Mouse (Mus musculus) lung, embryonic 14.5 days (tissue): ENCODE measurements around the gene D930020B18Rik. TPM values are rescaled to one million over a fixed set of nuclear protein-coding genes. Genes with fewer than 3 reads are reported as not detected.

ENCODE experiments used
- ATAC-seq: fragments of 200-750 bp; cut with Nextera tagmentation; 2 replicates; pipeline ENCODE4 v1.8.0; 2017; ENCODE audit warnings: mild to moderate bottlenecking, moderate TSS enrichment, moderate library complexity; ENCODE audit not compliant: insufficient read depth
- DNase-seq: peaks from one replicate; pipeline ENCODE4 v3.0.0-alpha.2; 2015
- H3K27ac ChIP-seq: fragments of 300-500 bp; sonication (generic); 2 replicates; pipeline ENCODE4 v1.5.1; 2014; ENCODE audit warnings: low read depth, mild to moderate bottlenecking, moderate library complexity
- H3K27me3 ChIP-seq: fragments of 300-500 bp; sonication (generic); 2 replicates; pipeline ENCODE4 v1.6.1; 2014; ENCODE audit warnings: low read length, control low read depth; ENCODE audit not compliant: insufficient read depth
- H3K36me3 ChIP-seq: fragments of 300-500 bp; sonication (generic); 2 replicates; pipeline ENCODE4 v1.6.1; 2014; ENCODE audit warnings: control low read depth; ENCODE audit not compliant: insufficient read depth
- H3K4me1 ChIP-seq: fragments of 300-500 bp; sonication (generic); 2 replicates; pipeline ENCODE4 v1.6.1; 2014; ENCODE audit warnings: antibody characterized with exemption, control low read depth; ENCODE audit not compliant: insufficient read depth
- H3K4me2 ChIP-seq: fragments of 300-500 bp; sonication (generic); 2 replicates; pipeline ENCODE4 v1.6.1; 2014; ENCODE audit warnings: mild to moderate bottlenecking
- H3K4me3 ChIP-seq: fragments of 300-500 bp; sonication (generic); 2 replicates; pipeline ENCODE4 v1.5.1; 2014; ENCODE audit warnings: low read depth, low read length
- H3K9ac ChIP-seq: fragments of 300-500 bp; sonication (generic); 2 replicates; pipeline ENCODE4 v1.6.1; 2014
- H3K9me3 ChIP-seq: fragments of 300-500 bp; sonication (generic); 2 replicates; pipeline ENCODE4 v1.6.1; 2016; ENCODE audit warnings: low read depth, low read length, control low read depth
- CTCF ChIP-seq: IDR thresholded peaks from 2 replicates; pipeline ENCODE4 v1.5.1; 2016; ENCODE audit warnings: antibody characterized with exemption, low read depth
- WGBS: fragments of 180-500 bp; shearing (Covaris S2); extraction: QIAGEN DNeasy Blood & Tissue Kit; methylation state at CpG from one replicate; pipeline ENCODE4 v1.1.7; 2014; 5-methylcytosine and 5-hydroxymethylcytosine counted together
- polyA plus RNA-seq: library from polyadenylated mRNA; unstranded; fragments of >200 nt; fragmentation: Nextera tagmentation; extraction: Ambion mirVana; gene quantifications from 2 replicates; pipeline ENCODE4 v1.2.1, GENCODE M21; 2014

D930020B18Rik gene
- polyA plus RNA-seq, 1 experiment from 2014 or later = 0.54 TPM

DNA sequence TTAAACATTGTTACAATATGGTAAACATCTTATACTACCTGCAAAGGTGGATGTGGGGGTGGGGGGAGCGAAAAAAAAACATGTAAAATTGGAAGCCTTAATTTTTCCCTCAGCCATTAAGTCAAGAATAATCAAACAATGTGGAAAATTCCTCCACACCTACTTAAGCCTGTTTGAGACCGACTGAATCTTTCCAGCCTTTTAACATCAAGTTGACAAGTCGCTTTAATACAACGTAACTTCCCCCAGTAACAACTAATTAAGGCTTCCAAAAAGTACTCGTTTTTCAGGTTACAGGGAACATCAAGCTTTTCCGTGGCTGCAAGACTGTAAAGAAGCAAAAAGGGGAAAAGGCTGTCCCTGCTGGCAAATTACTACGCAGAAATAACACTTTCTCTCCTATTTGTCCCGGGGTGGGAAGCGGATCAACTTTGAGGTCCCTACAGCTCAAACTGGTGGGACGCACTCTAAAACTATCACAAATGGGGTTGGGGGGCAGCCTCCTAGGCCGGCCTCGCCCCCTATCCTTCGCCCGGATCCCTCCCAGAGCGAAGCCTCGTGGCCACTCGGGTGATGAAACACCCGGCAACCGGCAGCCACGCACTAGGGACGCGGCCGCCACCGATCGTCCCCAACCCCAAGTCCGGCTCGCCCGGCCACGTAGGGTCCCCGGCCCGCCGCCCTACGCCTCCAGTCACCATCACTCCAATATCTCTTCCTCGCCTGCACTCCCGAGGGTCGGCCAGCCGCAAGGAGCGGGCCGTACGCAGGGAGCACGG is 15.8 kb upstream of the D930020B18Rik start:
- Histone ChIP-seq H3K27ac (peak overlapping the region; percentile 96), H3K4me3 (peak overlapping the region; percentile 89), H3K9ac (peak overlapping the region; percentile 87), H3K4me2 (peak overlapping the region; percentile 82), H3K4me1 (peaks cover 6% of the 10 kb centered on the region; the same call in 1 of the 2 replicates), H3K36me3 (peaks cover 22% of the 10 kb centered on the region), H3K27me3 (no peaks in the 10 kb centered on the region), H3K9me3 (no peaks in the 10 kb centered on the region)
- ATAC-seq (no peak), DNase-seq (peak; percentile 71)
- no peak for TF ChIP-seq CTCF
- WGBS = under 1% methylated on average over 41 of the region's 41 CpGs

DNA sequence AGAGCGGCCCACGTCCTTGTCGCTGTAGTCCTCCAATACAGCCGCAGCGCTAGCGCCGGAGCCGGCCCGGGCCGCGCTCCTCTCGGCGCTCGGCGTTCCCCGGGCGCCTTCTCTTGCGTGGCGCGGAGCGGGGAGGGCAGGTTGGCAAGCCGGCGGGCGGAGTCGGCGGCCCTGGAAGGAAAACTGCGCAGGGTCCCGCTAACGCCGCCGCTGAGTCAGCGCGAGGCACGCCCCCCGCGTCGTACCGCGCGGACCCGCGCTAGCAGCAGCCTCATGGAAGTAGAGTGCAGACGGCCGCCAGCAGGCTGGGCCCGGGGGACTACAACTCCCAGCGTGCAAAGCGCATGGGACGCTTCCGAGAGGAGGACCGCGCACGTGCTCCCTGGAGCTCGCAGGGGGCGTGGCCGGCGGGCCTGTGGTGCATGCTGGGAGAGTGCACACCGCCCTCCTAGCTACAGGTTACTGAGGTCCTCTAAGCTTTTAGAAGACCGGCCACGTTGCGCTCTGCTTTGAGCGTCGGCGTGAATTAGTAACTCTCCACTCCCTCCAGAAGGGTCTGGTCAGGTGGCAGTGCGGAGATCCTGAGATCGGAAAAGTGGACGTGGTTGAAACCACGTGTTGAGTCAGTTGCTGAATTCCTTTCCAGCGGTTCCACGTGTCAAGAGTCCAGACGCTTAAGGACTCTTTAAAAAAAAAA is 15.1 kb upstream of the D930020B18Rik start, which contains the start of gene Xpot:
Gene Xpot (minus strand): TSS at position 147 of the 697 bp plus-strand sequence.
- DNase-seq (peak; percentile 99), ATAC-seq (peak; percentile 100)
- TF ChIP-seq CTCF = no peak
- Histone ChIP-seq H3K27me3 (no peaks in the 10 kb centered on the region), H3K36me3 (peaks cover 16% of the 10 kb centered on the region), H3K4me2 (peak within 1 kb of the TSS; percentile 82), H3K27ac (peak within 1 kb of the TSS; percentile 96), H3K9ac (peak within 1 kb of the TSS; percentile 87), H3K4me3 (peak within 1 kb of the TSS; percentile 89), H3K4me1 (peaks cover 6% of the 10 kb centered on the region; the same call in 1 of the 2 replicates), H3K9me3 (no peaks in the 10 kb centered on the region)
- under 1% methylated on average over 70 of the region's 70 CpGs for WGBS

DNA sequence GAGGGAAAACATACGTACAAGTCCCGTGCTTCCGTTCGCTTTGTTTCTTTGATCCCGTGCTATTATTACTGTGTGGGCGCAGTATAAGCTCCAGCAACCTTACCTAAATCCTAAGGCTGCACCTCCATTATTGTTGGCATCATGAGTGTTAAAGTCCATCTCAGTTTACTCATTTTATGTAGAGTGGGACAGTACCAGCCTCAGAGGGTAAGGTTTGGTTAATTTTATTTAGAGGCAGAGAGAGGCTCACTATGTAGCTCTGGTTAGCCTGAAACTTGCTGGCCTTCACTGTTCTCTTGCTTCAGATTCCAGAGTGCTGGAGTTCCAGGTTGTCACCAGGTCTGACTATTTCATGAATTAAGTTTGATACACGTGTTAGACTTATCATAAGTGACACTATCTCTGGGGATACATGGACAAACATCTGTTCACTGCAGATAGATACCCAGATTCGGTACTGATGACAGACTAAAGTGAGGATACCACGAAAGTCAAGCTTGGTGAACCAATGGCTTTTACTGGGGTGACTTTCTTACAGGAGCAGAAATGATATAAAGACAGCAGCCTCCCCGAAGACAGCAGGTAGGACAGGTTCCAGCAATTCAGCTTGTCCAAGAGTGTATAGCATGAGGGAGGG is 14.1 kb upstream of the D930020B18Rik start:
- H3K4me2 ChIP-seq = peak overlapping the region; percentile 82
- no peak overlapping the region for H3K9ac ChIP-seq
- peaks cover 6% of the 10 kb centered on the region; the same call in 1 of the 2 replicates for H3K4me1 ChIP-seq
- H3K4me3 ChIP-seq = no peak overlapping the region; the same call in 1 of the 2 replicates
- TF ChIP-seq CTCF = no peak
- DNase-seq = no peak
- no peak overlapping the region for H3K27ac ChIP-seq
- H3K36me3 ChIP-seq = peaks cover 6% of the 10 kb centered on the region
- no peaks in the 10 kb centered on the region for H3K27me3 ChIP-seq
- whole genome bisulfite sequencing = 80% methylated on average over 10 of the region's 10 CpGs
- no peak for ATAC-seq
- no peaks in the 10 kb centered on the region for H3K9me3 ChIP-seq

DNA sequence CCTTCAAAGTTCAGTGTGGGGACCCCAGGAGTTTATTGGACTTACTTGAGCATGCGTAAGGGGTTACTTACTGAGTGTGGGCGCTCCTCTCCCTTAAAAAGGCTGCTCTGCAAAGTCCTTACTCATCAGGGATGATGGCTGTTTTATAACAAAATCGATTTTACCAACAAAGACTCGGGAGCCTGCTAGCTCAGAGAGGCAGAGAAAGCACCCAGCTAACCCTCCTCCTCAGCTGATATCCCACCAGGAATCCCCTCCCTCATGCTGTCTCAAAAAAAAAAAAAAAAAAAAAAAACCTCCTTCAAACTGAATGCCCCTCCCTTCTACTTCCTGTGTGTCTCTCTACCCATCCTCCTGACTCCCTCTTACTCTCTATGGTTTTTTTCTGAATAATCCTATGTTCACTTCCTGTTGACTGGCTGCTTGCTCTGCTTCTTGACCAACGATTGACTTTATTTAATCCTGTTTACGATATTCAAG is 12.8 kb upstream of the D930020B18Rik start:
- WGBS = 81% methylated on average over 6 of the region's 6 CpGs
- Histone ChIP-seq H3K9me3 (no peaks in the 10 kb centered on the region), H3K9ac (no peak overlapping the region), H3K4me2 (no peak overlapping the region), H3K4me1 (peaks cover 6% of the 10 kb centered on the region; the same call in 1 of the 2 replicates), H3K27me3 (no peaks in the 10 kb centered on the region), H3K36me3 (no peaks in the 10 kb centered on the region), H3K27ac (no peak overlapping the region), H3K4me3 (no peak overlapping the region)
- DNase-seq (no peak), ATAC-seq (no peak)
- no peak for TF ChIP-seq CTCF

DNA sequence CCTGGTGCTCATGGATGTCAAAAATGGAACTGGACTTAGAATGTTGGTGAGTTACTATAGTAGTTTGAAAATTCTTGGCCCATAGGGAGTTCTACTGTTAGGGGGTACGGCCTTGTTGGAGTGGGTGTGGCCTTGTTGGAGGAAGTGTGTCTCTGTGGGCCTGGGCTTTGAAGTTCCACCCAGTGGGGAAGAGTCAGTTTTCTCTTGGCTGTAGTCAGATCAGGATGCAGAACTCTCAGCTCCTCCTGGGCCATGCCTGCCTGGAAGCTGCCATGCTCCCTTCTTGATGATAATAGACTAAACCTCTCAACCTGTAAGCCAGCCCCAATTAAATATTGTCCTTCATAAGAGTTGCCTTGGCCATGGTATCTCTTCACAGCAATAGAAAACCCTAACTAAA is 7.2 kb upstream of the D930020B18Rik start:
- TF ChIP-seq CTCF = no peak
- WGBS = 43% methylated on average over 1 of the region's 1 CpGs
- Histone ChIP-seq H3K4me2 (no peak overlapping the region), H3K4me1 (no peaks in the 10 kb centered on the region), H3K27me3 (no peaks in the 10 kb centered on the region), H3K4me3 (no peak overlapping the region), H3K9ac (no peak overlapping the region), H3K27ac (no peak overlapping the region), H3K9me3 (no peaks in the 10 kb centered on the region), H3K36me3 (no peaks in the 10 kb centered on the region)
- ATAC-seq (no peak), DNase-seq (no peak)

DNA sequence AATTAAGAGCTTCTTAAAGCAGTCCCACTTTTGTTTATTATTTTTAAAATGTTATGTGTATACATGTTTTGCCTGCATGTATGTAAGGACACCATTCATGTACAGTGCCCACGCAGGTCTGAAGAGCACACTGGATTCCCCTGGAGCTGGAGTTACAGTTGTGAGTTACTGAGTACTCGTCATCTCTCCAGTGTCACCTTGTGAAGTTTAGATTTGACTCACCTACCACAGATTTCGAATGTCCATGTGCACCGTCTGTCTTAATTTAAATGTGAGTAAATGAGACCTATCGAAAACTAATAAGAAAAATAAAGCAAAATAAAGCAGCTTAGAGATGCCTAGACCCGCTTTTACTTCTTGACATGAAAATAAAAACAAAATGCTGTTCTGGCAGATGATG is 5.1 kb upstream of the D930020B18Rik start:
- no peaks in the 10 kb centered on the region for H3K9me3 ChIP-seq
- no peak overlapping the region for H3K27ac ChIP-seq
- no peak for ATAC-seq
- H3K27me3 ChIP-seq = peaks cover 14% of the 10 kb centered on the region
- WGBS = 73% methylated on average over 6 of the region's 6 CpGs
- H3K4me3 ChIP-seq = no peak overlapping the region
- H3K36me3 ChIP-seq = no peaks in the 10 kb centered on the region
- H3K4me2 ChIP-seq = no peak overlapping the region
- no peak overlapping the region for H3K9ac ChIP-seq
- no peaks in the 10 kb centered on the region for H3K4me1 ChIP-seq
- no peak for DNase-seq
- TF ChIP-seq CTCF = no peak
